Mouse (Mus musculus) gonadal fat pad, adult 2 months (tissue): ENCODE data around the gene Fam163a. TPM values are rescaled to one million over a fixed set of nuclear protein-coding genes. Genes with fewer than 3 reads are reported as not detected.
"Not testable (repeated sequence)": the region's sequence is repeated elsewhere in the genome, so short reads cannot be mapped to it uniquely, and the experiment has no call there.

Experiments
- DNase-seq: peaks from one replicate; pipeline ENCODE4 v3.0.0-alpha.2; 2012; ENCODE audit warnings: low read depth
- polyA plus RNA-seq: library from polyadenylated mRNA; depleted of rRNA; stranded (reverse); fragments of >200 nt; gene quantifications from 2 replicates; pipeline ENCODE4 v1.2.3, GENCODE M21; 2012

The Fam163a gene
- polyA plus RNA-seq, 1 experiment: not detected

DNA sequence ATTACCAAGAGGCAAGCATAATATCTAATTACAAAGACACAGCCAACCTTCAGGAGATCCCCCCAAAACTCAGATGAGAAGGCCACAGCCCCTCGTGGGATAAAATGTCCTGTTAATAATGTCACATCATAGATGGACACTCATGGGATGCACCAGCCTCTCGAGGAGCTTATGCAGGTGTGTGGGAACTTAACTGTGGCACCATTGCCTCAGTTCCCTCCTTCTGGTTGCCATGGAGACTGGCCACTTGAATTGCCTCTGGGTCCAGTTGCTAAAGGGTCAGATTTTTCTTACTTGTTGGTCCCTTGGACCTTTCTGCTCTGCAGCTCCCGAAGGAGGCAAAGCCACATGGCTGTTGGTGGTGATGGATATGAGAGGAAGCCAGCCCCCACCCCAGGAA is 127.2 kb downstream of the Fam163a start:
- DNase-seq: no peak

DNA sequence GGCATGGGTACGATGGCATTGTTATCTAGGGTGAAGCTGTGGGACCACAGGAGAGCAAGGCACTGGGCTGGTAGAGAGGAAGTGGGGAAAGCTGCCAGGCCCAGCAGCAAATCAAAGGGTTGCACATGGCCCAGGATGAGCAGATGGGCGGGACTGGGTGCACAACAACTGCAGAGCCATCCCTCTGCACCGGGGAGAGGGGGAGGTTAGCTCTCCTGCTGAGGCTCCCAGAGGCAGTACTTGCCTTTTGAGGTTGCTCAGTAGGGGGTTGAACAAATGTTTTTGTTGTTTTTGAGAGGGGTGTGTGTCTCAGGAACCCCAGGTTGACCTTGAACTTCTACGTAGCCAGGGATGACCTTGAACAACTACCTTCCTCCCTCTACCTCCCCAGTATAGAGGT is 128.4 kb downstream of the Fam163a start:
- no peak for DNase-seq

DNA sequence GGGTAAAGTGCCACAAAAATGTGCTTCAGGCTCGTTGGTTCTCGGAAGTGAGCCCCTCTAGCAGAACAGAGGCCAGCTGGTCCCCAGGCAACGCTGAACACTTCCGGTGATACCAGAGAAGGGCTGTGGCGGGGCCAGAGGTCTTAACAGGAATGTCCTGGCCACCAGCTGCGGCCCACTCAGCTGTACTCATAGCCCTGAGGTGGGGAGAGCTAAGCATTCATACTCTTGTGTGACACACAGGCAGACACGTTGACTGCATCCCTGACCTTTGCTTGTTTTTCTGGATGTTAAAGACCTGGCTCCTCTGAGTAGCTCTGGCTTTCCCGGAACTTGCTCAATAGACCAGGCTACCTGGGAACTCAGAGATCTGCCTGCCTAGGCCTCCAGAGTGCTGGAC is 130.3 kb downstream of the Fam163a start:
- no peak for DNase-seq

DNA sequence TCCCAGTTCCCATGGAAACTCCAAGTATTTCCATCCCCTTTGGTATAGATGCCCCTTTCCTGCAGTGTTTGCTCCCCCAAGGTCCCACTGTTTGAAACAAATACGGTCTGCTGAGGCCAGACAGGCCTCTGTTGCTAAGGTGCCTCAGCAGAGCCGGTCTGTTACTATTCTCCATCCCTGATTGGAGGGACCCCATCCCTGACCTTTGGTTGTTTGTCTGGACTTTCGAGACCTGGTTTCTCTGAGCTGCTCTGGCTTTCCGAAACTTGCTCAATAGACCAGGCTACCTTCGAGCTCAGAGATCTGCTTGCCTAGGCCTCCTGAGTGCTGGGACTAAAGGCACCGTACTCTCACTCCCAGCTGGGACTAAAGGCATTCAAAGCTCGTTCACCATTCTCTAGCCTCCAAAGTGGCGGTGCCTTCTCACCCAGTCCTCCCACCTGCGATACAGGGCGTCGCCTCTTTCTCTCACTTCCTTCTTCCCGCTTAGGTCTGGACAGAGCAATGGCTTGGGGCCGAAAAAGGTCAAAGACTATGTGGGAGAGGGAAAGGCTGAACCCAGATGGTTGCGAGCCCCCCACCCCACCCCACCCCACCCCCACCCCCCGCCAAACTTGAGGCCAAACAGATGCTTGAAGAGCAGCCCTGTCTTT is 131.5 kb downstream of the Fam163a start:
- DNase-seq: no peak

DNA sequence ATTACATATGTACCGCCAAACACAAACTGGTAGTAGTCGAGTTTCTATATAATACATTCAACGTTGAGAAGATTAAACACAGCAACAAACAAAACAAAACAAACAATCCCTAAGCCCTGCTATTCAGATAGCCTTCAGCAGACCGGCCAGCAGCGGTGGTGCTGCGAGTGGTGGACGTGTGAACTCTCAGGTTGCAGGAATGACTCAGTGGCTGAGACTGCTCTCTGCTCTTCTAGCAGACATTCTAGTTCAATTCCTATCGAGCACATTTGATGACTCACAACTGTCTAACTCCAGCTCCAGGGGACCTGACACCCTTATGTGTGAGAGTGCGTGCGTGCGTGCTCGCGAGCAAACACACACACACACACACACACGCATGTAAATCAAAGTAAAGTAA is 134.7 kb downstream of the Fam163a start:
- DNase-seq: no peak

DNA sequence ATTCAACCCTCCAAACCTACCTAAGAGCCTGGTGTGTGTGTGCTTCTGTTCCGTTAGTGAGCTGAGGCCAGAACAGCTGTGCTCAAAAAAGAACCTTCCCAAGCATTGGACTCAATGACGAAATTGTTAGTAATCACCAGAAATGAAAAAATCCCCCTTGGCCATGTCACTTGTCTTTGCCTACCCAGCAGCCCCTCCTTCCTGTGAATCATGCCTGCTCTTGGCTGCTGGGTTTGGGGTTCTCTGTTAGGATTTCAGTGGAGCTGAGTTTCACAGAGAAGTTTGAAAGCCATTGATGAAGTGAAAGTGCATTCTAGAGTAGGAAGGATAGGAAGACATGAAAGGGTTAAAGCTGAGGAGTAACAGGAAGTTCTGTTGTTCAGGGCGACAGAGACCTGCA is 138.7 kb downstream of the Fam163a start:
- DNase-seq: no peak

DNA sequence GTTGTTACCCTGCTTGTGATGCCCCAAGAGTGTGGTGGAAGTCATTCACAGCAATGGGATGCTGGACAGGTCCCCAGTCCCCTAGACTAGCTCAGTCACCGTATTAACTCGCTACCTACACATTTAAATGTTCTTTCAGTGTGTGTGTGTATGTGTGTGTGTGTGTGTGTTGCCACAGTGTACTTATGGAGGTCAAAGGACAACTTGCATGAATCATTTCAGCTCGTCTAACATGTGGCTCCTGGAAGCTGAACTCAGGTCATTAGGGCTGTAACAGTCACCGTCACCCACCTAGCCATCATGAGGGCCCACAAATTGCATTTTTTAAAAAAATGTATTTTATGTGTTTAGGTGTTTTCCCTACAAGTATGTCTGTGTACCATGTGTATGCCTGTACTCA is 142.6 kb downstream of the Fam163a start:
- DNase-seq: no peak

DNA sequence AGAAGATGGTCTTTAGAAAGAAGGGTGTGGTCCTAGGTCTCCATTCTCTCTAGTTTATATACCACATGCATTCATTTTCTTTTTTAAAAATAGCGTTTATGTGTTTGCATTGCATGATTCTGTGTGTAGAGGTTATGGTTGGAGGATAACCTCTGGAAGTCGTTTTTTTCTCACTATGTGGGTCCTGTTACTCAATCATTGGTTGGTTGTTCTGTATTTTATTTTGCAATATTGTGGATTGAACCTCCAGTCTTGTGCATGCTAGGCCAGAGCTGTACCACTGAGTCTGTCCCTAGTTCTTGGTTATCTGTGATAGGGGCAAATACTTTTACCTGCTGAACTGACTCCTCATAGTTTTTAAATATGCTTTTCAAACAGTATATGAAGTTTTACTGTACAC is 146.6 kb downstream of the Fam163a start:
- no peak for DNase-seq

DNA sequence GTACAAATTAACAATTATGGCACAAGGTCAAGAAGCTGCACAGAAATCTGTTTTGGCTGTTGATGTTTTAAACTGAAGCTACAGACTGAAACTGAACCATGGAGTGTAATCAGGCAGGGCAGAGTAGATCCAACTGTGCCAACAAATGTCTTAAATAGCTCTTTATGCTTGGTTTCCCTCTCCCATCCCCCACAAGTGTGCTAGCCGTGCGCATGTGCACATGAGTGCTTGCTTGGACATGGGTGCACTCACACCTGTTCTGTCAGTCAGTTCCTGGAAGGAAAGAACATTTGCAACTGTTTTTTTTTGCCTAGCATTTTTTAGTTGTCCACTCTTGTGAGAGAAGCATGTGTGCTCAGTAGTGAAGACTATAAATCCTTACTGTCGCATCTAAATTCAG is 158.1 kb downstream of the Fam163a start:
- no peak for DNase-seq

DNA sequence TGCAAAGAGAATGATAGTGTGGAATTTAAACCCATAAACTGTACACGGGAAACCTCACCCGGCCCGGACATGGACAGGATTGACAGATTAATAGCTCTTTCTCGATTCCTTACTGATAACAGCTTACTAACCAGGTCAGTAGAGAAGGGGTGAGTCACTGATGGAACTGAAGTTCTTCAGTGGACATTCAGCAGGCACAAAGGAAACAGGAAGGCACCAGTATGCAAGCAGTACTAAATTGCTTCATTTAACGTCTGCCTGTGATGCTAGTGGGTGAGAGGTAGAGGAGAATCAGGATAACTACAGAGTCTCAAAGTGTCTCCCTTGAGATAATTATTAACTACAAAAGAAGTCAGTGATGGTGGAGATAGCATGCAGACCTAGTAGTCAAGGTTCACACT is 160.6 kb downstream of the Fam163a start:
- no peak for DNase-seq

DNA sequence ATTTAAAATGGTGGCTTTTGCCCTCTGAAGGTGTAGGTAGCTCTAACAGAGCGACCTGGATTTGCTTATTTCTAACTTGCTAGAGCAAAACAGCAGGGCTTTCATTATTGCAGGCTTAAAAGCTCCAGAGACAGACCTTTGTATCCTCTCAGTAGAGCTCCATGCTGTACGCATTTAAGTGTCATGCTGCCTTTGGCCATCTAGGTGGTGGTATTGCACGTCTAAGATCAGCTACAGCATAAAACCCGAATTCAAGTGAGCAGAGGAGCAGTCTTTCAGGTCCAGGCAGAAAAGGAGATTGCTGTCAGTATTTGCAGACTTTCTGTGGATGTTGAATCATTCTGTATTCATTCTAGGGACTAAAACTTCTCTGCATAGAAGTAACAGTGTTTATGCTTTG is 161.8 kb downstream of the Fam163a start:
- no peak for DNase-seq

DNA sequence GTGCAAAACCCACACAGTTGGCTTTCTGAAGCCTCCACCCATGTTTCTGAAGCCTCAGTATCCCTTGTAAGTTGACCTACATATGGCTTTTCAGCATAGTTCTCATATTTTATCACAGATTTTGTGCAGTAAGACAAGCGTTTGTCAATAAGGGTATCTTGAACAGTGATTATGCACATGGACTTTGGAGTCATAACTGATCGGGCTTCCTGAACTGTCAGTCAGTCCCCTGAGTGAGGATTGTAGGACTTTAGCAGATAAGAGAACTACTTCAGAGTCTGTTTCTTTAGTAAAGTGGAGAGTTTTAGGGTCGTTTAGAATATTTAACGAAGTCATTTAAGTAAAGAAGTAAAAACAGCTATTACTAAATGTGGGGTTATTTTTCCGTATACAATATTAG is 162.3 kb downstream of the Fam163a start:
- DNase-seq: no peak

DNA sequence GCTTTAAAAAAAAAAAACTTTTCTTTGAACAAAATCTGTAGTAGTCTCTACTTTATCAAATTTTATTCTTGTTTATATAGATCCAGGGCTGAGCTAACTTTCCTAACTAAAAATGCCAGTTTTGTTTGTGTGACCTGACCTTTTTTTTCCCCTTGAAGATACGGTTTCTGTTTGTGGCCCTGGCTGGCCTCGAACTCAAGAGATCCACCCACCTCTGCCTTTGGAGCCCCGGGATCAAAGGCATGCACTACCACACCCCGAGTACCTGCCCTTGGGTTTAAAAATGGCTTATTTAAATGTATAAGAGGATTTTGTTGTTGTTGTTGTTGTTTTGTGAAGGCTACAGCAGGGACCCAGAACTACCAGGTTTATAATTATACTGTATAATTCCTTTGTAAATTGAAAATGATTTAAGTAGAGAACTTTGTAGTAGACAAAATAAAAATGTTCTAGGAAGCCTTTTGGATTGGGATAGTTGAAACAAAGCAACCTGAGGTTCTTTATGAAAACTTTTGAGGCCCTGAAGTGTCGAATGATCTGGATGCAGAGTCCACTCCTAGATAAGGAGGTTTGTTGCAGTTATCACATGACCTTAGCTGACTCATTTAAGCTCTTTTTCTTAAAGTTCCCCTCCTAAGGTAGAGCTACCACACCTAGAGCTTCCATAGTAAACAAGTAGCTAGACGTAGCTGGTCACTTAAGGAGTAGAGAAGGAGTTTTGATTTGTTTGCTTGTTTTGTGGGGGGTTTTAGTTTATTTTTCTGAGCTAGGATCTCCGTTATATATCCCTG is 163.2 kb downstream of the Fam163a start:
- no peak for DNase-seq

DNA sequence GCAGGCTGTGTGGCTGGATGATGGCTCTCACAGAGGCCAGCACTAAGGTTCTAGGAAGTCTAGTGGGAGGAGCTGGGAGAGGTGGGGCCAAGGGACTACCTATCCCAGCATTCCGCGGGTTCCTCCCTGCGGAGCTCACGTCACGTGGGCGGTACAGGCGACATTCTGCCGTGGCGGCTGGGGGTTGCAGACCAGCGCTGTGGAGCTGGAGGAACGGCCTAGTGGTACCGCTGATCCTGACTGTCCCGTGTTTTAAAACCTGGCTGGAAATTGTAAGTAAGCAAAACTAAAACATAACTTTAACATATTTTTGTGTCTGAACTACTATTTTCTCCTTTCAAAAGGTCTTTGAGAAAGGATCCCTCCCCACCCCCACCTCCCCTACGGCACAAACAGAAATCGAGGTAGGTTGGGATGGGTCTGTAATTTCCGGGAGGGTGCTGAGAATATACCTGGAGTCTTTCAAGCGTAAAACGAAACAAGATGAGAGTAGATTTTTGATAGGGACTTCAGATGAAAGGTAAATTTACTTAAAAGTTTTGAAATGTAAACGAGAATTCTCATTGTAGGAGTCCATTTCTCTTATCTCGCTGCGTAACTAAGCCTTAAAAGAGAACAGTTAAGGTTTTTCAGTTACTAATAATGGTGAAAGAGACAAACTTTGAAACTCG is 164.0 kb downstream of the Fam163a start:
- DNase-seq: no peak

DNA sequence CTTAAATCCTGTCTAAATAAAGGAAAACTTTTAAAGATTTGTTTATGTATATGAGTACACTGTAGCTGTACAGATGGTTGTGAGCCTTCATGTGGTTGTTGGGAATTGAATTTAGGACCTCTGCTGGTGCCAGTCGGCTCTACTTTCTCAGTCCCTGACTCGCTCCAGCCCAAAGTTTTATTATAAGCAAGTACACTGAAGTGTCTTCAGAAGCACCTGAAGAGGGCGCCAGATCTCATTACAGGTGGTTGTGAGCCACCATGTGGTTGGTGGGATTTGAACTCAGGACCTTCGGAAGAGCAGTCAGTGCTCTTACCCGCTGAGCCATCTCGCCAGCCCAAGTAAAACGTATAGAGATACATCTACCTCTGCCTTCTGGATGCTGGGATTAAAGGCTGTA is 164.8 kb downstream of the Fam163a start:
- DNase-seq: not testable (repeated sequence)

DNA sequence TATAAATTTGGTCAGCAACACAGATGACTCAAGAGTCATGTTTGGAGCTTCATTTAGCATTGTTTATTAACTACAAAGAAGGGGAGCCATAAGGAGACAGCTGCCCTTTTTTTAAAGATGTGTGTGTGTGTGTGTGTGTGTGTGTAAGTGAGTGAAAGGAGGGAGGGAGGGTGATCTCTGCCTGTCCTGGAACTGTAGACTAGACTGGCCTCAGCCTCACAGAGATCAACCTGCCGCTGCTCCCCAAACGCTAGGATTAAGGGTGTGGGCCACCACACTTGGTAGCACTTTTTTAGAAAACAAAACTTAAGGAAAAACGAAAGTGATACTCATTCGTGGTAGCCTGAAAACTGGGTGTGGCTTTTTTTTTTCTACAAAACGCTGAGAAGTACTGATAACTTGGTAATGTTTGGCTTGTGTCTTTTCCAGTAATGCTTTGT is 167.7 kb downstream of the Fam163a start:
- DNase-seq: no peak

DNA sequence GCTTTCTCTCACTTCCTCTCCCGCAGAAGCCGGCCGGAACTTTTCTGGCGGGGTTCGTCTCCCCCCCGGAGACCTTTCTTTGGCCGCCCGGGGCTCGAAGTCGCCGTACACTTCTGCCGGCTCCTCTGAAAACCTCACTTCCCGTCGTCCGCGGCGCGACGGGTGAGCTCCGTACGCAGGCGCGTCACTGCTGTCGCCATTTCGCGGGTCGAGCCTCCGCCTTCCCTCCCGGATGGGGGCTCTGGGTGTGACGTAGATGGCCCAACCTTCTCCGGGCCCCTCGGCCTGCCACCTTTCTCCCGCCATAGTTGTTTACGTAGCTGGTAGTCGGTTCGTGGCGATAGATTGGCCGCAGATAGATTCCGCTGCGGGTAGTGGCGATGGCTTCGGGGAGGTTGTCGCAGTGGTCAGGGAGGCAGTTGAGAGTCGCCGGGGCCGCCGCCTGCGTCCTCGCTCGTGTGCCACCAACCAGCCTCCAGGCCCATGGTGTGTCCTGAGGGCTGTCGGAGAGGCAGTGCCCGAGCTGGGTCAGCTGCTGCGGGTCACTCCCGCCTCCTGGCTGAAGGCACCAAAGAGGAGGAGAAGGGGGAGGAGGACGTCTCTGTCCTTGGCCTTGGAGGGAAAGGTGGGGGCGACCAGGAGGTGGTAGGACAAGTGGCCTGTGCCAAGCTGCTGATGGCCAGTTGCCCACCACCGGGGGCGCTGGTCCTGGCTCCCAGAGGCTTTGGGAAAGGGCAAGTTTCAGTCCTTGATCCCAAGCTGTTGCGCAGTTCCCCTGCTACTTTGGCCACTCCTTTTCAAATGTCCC is 168.7 kb downstream of the Fam163a start, which contains the start of gene Tor1aip1:
TSS of gene Tor1aip1 (minus strand) at position 551 of the 808 bp plus-strand sequence.
- peak; percentile 85 for DNase-seq

DNA sequence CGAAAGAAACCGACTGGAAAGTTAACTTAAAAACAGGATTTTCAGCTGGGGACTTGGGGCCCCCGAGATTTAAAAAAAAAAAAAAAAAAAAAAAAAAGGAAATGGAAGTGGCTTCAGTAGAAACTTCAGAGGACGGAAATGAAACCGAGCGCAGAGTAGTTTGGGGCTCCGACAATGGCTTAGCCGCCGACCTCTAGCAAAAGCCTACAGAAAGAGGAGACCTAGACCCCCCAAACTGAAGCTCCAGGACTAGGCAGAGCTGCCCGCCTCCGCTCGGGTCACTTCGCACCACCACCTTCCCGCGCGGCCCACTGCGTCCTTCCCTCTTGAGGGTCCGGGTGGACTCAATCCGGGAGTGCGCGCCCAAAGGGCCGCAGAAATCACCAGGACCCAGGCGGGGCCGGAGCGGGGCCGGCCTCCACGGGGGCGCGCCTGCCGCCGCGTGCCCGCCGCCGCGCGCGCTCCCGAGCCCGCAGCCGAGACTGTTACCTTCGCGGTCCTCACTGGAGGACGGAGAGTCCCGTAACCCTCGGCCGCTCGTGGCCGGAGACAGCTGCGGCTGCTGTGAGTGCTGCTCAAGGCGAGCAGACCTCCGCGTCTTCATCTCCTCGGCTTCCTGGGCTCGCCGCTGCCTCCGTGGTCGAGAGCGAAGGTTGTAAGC is 169.4 kb downstream of the Fam163a start, which contains the start of gene Tor1aip2:
TSS of gene Tor1aip2 (plus strand) at position 135 of the 661 bp plus-strand sequence.
- no peak for DNase-seq

DNA sequence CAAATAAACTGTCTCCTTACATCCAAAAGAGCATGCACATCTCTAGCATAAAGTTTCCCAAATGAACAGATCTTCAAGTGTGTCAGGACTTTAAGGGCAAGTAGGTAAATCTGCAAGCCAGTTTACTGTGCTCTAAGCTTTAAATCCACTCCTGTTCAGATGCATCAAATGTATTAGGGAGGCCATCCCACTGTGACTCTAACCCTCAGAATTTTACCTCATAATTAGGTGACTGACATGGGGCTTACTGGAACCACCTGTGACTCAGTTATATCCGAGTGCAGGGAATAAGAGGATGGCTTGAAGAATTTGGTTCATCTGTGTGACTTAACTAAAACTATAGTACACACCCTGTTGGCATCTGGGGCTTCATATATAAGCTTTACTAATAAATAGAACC is 170.2 kb downstream of the Fam163a start:
- DNase-seq: no peak

DNA sequence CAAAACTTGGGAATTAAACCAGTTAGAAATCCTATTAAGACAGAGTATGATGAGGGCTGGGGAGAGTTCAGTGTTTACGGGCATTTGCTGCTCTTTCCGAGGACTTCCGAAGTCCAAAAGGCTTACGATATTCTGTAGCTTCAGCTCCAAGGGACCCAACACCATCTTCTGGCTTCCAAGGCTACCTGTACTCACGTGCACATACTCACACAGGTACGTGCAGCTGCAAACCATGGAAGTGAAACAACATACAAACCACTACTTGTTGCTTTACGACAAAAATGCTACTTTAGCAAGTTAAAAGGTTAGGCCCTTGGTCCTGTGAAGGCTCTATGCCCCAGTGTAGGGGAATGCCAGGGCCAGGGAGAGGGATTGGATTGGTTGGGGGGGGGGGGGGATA is 170.9 kb downstream of the Fam163a start:
- DNase-seq: no peak

DNA sequence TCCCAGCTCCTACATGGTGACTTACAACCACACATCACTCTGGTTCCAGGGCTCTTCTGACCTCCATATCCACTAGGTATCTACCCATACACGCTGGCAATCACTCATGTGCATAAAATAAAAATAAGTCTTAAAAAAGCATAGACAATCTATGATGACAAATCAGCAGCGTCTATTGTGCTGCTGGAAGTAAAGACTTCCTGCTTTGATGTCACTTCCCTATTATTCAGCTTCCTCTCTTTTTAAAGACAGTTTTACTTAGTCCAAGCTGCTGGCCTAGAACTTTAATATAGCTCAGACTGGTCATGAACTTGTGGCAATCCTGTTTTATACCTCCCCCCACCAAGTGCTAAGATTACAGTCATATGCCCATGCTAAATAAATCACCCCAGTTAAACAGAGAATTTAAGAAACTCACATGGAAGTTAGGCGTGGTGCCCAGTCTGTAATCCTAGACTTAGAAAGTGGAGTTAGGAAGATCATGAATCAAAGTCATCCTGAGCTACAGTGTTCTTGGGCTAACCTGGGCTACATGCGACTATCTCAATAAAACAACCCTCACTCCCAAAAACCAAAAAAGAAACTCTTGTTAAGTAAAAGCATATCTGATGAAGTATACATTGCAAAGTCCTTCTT is 176.4 kb downstream of the Fam163a start:
- DNase-seq: no peak
